Comparison of ENCODE assay signal across 19 mouse cellular contexts in genomic region chr3:89206695-89207094, GRCm38 (mm10). TPM values are rescaled to one million over a fixed set of nuclear protein-coding genes. Genes with fewer than 3 reads are reported as not detected.
"Had no signal": no experiment of that assay in that cellular context is flagged by ENCODE, and none has a peak within 500 bp of the region (broad histone marks: within the 10 kb centered on the region; RNA-seq: fewer than 3 reads in every experiment).

No protein-coding gene starts in this region.

- H3K9me3 ChIP-seq: liver, embryonic 15.5 days; lung, embryonic 15.5 days; megakaryocyte, embryonic 14.5 days; midbrain, embryonic 13.5 days; midbrain, embryonic 15.5 days; neural tube, embryonic 12.5 days; stomach, embryonic 15.5 days had no signal

- DNase-seq: liver, postnatal 0 days; lung, adult 2 months; lung, postnatal 14 days; lung, postnatal 36 days; right cerebral cortex, postnatal 14 days; thymus, adult 2 months; thymus, postnatal 25 days; thymus, postnatal 4 days had no signal

- H3K9ac ChIP-seq: liver, embryonic 15.5 days; liver, postnatal 0 days; lung, embryonic 15.5 days; midbrain, embryonic 13.5 days; midbrain, embryonic 15.5 days; neural tube, embryonic 12.5 days; stomach, embryonic 15.5 days had no signal

- H3K27ac ChIP-seq: liver, embryonic 15.5 days; lung, embryonic 15.5 days; macrophage; midbrain, embryonic 13.5 days; midbrain, embryonic 15.5 days; neural tube, embryonic 12.5 days; stomach, embryonic 15.5 days had no signal

- ATAC-seq: liver, postnatal 0 days; lung, postnatal 0 days; midbrain, embryonic 13.5 days; midbrain, embryonic 15.5 days had no signal

- H3K4me2 ChIP-seq: liver, embryonic 15.5 days; lung, embryonic 15.5 days; midbrain, embryonic 11.5 days; midbrain, embryonic 13.5 days; midbrain, embryonic 15.5 days; neural tube, embryonic 12.5 days; stomach, embryonic 15.5 days had no signal

- H3K27me3 ChIP-seq: liver, embryonic 15.5 days; lung, embryonic 15.5 days; megakaryocyte, embryonic 14.5 days; midbrain, embryonic 13.5 days; midbrain, embryonic 15.5 days; neural tube, embryonic 12.5 days; stomach, embryonic 15.5 days had no signal

- H3K4me3 ChIP-seq: liver, embryonic 15.5 days; lung, embryonic 15.5 days; megakaryocyte, embryonic 14.5 days; midbrain, embryonic 13.5 days; midbrain, embryonic 15.5 days; neural tube, embryonic 12.5 days; stomach, embryonic 15.5 days had no signal

RNA-seq across cellular contexts. Expression of gene Muc1, which starts 22.2 kb away (rescaled TPM):
- total RNA-seq: megakaryocyte progenitor cell, adult 5-6 weeks had no signal
- polyA plus RNA-seq: liver, embryonic 15.5 days; macrophage had no signal
